Comparison of ENCODE assay signal across 19 mouse cellular contexts in genomic region chr10:84357593-84357992, GRCm38 (mm10).
DNase-seq lines count a peak whose midpoint lies in the region; ATAC-seq and TF ChIP-seq lines count a peak whose summit lies in the region.
"Had no signal": no experiment of that assay in that cellular context is flagged by ENCODE, and none has a peak within 500 bp of the region (broad histone marks: within the 10 kb centered on the region; RNA-seq: fewer than 3 reads in every experiment).

No protein-coding gene starts in this region.

- no peak overlapping the region for H3K4me2 ChIP-seq in hindbrain, embryonic 13.5 days
- H3K4me2 ChIP-seq: heart, embryonic 12.5 days; intestine, embryonic 15.5 days; limb, embryonic 13.5 days; liver, embryonic 15.5 days; midbrain, embryonic 15.5 days; stomach, embryonic 15.5 days had no signal

- no peak for ATAC-seq in hindbrain, embryonic 13.5 days (ENCODE audit: low FRiP score)
- ATAC-seq: intestine, embryonic 15.5 days; lung, postnatal 0 days had no signal

- no peak for TF ChIP-seq CTCF in testis, adult 2 months (IDR thresholded peaks at IDR 0.05; ENCODE audit: control insufficient read depth, insufficient read depth, insufficient replicate concordance, low read depth, low read length)
- no peak for TF ChIP-seq CTCF in kidney, adult 2 months (conservative IDR thresholded peaks at IDR 0.05; ENCODE audit: insufficient read depth, insufficient read length, low read depth, low read length)

- H3K4me1 ChIP-seq in hindbrain, embryonic 13.5 days (replicated peaks), result no peaks in the 10 kb centered on the region
- no peaks in the 10 kb centered on the region for H3K4me1 ChIP-seq in hindbrain, embryonic 10.5 days (replicated peaks)
- H3K4me1 ChIP-seq in testis, adult 2 months (ENCODE audit: control insufficient read depth, insufficient read depth, low read length), result no peaks in the 10 kb centered on the region
- H3K4me1 ChIP-seq in kidney, adult 2 months (ENCODE audit: control insufficient read depth, insufficient read depth, low read length), result no peaks in the 10 kb centered on the region
- H3K4me1 ChIP-seq: embryonic facial prominence, embryonic 10.5 days; heart, embryonic 12.5 days; intestine, embryonic 15.5 days; limb, embryonic 13.5 days; liver, embryonic 15.5 days; midbrain, embryonic 15.5 days; stomach, embryonic 15.5 days had no signal

- no peaks in the 10 kb centered on the region for H3K36me3 ChIP-seq in hindbrain, embryonic 13.5 days
- H3K36me3 ChIP-seq in hindbrain, embryonic 10.5 days, result no peaks in the 10 kb centered on the region
- no peaks in the 10 kb centered on the region for H3K36me3 ChIP-seq in testis, adult 2 months (ENCODE audit: control insufficient read depth, insufficient read depth, low read length)
- H3K36me3 ChIP-seq in kidney, adult 2 months (ENCODE audit: control insufficient read depth, insufficient read depth, low read length), result no peaks in the 10 kb centered on the region
- H3K36me3 ChIP-seq: embryonic facial prominence, embryonic 10.5 days; heart, embryonic 12.5 days; intestine, embryonic 15.5 days; limb, embryonic 13.5 days; liver, embryonic 15.5 days; midbrain, embryonic 15.5 days; stomach, embryonic 15.5 days had no signal

- DNase-seq in cerebellum, adult 11-12 months, result peak; percentile 73
- no peak for DNase-seq in cerebellum, adult 8-10 months
- no peak for DNase-seq in hindbrain, embryonic 10.5 days (ENCODE audit: low spot score)
- no peak for DNase-seq in testis, postnatal 14 days (ENCODE audit: low spot score)
- no peak for DNase-seq in kidney, adult 2 months
- DNase-seq in adrenal gland, adult 2 months, result no peak
- DNase-seq: gastrocnemius, postnatal 36 days; spleen, adult 18-20 months; thymus, postnatal 14 days had no signal

- H3K4me3 ChIP-seq in hindbrain, embryonic 13.5 days, result no peak overlapping the region
- H3K4me3 ChIP-seq in hindbrain, embryonic 10.5 days, result no peak overlapping the region
- no peak overlapping the region for H3K4me3 ChIP-seq in testis, adult 2 months (ENCODE audit: control insufficient read depth, low read depth, low read length)
- H3K4me3 ChIP-seq in kidney, adult 2 months (ENCODE audit: insufficient read depth, low read depth, low read length), result no peak overlapping the region
- H3K4me3 ChIP-seq: embryonic facial prominence, embryonic 10.5 days; heart, embryonic 12.5 days; intestine, embryonic 15.5 days; limb, embryonic 13.5 days; liver, embryonic 15.5 days; midbrain, embryonic 15.5 days; stomach, embryonic 15.5 days had no signal

- H3K27me3 ChIP-seq in hindbrain, embryonic 13.5 days, result no peaks in the 10 kb centered on the region
- no peaks in the 10 kb centered on the region for H3K27me3 ChIP-seq in hindbrain, embryonic 10.5 days (ENCODE audit: insufficient read depth, poor library complexity, severe bottlenecking)
- H3K27me3 ChIP-seq in testis, adult 2 months (ENCODE audit: control insufficient read depth, insufficient read depth, low read length), result no peaks in the 10 kb centered on the region
- H3K27me3 ChIP-seq in kidney, adult 2 months (replicated peaks; ENCODE audit: control insufficient read depth, insufficient read depth, low read length), result no peaks in the 10 kb centered on the region
- H3K27me3 ChIP-seq: heart, embryonic 12.5 days; intestine, embryonic 15.5 days; limb, embryonic 13.5 days; liver, embryonic 15.5 days; midbrain, embryonic 15.5 days; stomach, embryonic 15.5 days had no signal

- 91% methylated on average over 4 of the region's 4 CpGs for WGBS in hindbrain, embryonic 13.5 days
- 90% methylated on average over 4 of the region's 4 CpGs for WGBS in hindbrain, embryonic 10.5 days
- WGBS in kidney, adult 2 months, result 83% methylated on average over 4 of the region's 4 CpGs

- no peak for TF ChIP-seq POLR2A in testis, adult 2 months (IDR thresholded peaks at IDR 0.05; ENCODE audit: control insufficient read depth, low read depth, low read length)
- TF ChIP-seq POLR2A in kidney, adult 2 months (IDR thresholded peaks at IDR 0.05; ENCODE audit: low read depth, low read length), result no peak

- H3K9ac ChIP-seq in hindbrain, embryonic 13.5 days, result no peak overlapping the region
- H3K9ac ChIP-seq: heart, embryonic 12.5 days; intestine, embryonic 15.5 days; limb, embryonic 13.5 days; liver, embryonic 15.5 days; midbrain, embryonic 15.5 days; stomach, embryonic 15.5 days had no signal

- H3K27ac ChIP-seq in hindbrain, embryonic 13.5 days, result peak overlapping the region; percentile 49
- H3K27ac ChIP-seq in hindbrain, embryonic 10.5 days, result no peak overlapping the region
- H3K27ac ChIP-seq in testis, adult 2 months (ENCODE audit: control insufficient read depth, insufficient read depth, low read depth, low read length), result 0 out of 2 replicates have a peak overlapping the region, but pooled peaks have one; percentile 32
- no peak overlapping the region for H3K27ac ChIP-seq in kidney, adult 2 months (ENCODE audit: insufficient read depth, low read depth, low read length)
- H3K27ac ChIP-seq: embryonic facial prominence, embryonic 10.5 days; intestine, embryonic 15.5 days; limb, embryonic 13.5 days; liver, embryonic 15.5 days; midbrain, embryonic 15.5 days; stomach, embryonic 15.5 days had no signal

- H3K9me3 ChIP-seq in hindbrain, embryonic 13.5 days, result no peaks in the 10 kb centered on the region
- no peaks in the 10 kb centered on the region for H3K9me3 ChIP-seq in hindbrain, embryonic 10.5 days
- H3K9me3 ChIP-seq: embryonic facial prominence, embryonic 10.5 days; heart, embryonic 12.5 days; intestine, embryonic 15.5 days; limb, embryonic 13.5 days; liver, embryonic 15.5 days; midbrain, embryonic 15.5 days; stomach, embryonic 15.5 days had no signal

Comparison
In these comparisons a context has a peak if more than half of its experiments do, and no peak if none do; other contexts are left out.
1. H3K27ac ChIP-seq: peak in hindbrain, embryonic 13.5 days (single experiment) and testis, adult 2 months (single experiment); none in hindbrain, embryonic 10.5 days (single experiment) and kidney, adult 2 months (single experiment).